Mouse (Mus musculus) heart, adult 2 months (tissue): Measurements from ENCODE around the gene Krtcap2.

Experiments
- CTCF ChIP-seq: fragments of 200-600 bp; IDR thresholded peaks from 2 replicates; pipeline ENCODE4 v1.8.1; 2022; ENCODE audit warnings: antibody characterized with exemption, mild to moderate bottlenecking, moderate library complexity
- POLR2A ChIP-seq: fragments of 200-500 bp; IDR thresholded peaks from 2 replicates; pipeline ENCODE4 v1.6.1; 2011; ENCODE audit warnings: mild to moderate bottlenecking, low read depth, low read length, control low read depth; ENCODE audit not compliant: insufficient read depth

DNA sequence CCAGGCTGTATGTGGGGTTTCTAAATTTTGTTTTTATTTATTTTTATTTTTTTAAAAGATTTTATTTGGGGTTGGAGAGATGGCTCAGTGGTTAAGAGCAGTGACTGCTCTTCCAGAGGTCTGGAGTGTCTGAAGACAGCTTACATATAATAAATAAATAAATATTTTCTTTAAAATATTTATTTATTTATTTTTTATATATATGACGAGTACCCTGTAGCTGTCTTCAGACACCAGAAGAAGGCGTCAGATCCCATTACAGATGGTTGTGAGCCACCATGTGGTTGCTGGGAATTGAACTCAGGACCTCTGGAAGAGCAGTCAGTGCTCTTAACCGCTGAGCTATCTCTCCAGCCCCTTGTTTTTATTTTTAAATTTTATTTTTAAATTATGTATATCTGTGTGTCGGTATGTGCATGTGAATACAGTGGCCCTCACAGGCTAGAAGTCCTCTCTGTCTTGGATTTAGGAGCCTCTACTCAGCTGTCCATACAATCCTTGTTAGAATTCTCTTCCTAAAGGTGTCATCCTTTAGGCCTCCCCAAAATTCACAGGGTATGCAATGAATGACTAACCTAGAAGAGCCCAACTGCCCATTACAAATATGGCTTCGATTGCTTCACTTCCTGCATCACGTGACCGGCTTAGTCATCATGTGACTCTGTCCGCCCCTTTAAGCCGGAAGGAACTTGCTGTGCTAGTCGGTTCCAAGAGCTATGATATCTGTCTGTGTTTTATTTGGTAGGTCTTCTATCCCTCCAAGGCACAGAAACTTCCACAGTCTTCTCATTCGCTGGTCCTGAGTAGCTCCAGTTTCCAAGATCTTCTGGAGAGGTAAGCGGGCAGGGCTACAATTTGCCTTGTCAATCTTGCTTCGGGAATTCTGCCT, 43.3 kb upstream of the Krtcap2 start, which contains the start of gene Gba:
- TF ChIP-seq POLR2A (peak; percentile 78), CTCF (no peak)
